Mouse (Mus musculus): ENCODE results near the gene Ehmt1. TPM values are rescaled to one million over a fixed set of nuclear protein-coding genes. Genes with fewer than 3 reads are reported as not detected.

Gene Ehmt1
- 54.0 and 59.0 TPM in 2 replicates for polyA plus RNA-seq (2015; fragmentation: Nextera tagmentation; extraction: Ambion mirVana)

DNA sequence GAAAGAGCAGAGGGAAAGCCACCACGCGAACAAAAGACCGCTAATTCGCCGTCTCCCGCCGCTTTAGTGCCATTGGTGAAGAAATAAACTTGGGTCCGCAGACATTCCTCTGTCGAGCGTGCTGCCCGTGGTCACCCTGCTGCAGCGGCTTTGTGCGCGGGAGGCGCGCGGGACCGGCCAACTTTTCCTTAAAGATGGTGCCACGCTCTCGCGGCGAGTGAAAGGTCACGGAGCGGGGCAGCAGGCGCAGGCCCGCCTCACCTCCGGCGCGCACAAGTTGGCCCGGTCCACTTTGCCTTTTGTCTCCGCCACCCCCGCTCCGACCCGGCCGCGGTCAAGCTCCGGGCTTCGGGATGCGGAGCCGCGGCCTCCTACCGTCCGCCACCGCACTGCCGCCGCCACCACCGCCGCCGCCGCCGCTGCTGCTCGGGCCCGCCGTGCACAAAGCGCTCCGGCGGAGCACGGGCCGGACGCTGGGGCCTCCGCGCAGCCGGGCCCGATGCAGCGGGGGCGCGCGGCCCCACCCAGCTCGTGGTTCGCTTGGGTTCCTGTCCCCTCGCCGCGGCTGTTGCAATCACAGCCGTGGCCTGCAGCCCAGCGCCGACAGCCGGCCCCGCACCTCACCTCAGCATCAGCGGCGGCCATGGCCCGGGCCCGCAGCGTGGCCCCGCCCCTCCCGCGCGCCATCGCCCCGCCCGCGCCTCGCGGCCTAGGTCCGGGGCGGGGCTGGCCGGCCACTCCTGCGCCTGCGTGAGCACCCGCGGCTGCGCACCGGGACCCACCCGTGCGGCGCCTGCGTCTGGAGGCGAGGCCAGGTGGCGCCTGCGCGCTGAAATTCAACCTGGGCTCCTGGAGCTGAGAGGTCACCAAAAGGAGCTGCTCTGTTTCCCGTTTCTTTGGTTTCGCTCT is at the start of gene Ehmt1:
TSS of gene Ehmt1 (minus strand) at position 685 of the 909 bp plus-strand sequence.

DNA sequence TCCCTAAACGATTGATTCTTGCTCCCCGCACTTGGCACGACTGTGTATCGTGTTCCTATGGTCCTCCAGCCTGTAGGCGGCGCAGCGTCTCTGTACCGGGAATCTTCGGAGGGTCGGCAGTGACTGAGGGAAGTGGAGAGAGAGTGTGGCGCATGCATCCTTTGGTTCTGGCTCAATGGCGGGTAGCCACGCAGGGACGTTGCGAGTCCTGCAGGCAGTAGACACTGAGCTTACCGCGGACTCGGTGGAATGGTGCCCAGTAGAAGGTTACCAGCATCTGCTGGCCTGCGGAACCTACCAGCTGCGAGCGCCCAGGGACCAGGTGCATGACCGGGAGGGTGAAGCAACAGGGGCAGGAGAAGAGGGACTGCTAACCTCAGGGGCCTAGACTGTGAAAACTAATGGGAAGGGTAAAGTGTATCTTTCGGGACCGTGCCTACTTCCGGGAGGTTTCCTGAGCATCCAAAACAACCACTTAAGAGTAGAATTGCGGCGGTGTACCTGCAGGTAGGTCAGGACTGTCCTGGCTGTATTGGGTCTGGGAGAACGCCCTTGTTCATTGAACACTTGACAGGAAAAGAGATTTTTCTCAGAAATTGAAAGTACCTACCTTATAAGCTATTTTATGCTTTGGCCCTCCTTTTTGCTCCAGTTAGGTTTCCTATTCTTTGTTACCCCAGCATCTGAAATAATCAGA is 43.0 kb upstream of the Ehmt1 start, which contains the start of gene Dph7:
TSS of gene Dph7 (plus strand) at position 97 of the 697 bp plus-strand sequence.

DNA sequence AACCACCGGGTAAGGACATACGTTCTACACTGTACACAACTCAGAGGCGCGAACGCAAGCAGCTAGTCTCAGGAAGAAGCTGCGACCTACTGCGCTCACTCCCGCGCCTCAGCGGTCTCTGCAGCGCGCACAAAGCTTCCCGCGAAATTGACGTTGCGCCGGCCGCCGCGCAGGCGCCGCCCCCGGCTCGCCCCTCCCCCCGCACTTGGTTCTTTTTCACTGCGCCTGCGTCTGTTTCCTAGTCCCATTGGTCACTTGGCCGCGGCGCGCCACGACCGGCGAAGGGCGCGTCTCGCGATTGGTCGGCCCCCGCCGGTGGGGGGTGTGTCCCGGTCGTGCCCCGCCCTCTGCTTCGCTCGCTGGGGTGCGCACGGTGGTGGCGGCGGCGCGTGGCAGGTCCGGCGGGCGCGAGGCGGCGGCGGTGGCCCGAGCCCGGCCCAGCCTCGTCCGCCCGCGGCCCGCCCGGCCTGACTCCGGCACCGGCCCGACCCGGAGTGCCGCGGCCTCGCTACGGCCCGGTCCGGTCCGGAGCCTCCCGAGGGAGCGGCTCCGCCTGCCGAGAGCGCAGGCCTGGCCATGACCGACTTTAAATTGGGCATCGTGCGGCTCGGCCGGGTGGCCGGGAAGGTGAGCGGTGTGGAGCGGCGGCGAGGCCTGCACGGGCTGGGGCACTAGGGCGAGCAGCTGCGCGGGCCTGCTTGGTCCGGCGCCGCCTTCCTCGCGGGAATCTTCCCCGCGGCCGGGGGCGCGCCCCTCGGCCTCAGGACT is 30.2 kb upstream of the Ehmt1 start, which contains the start of gene Zmynd19:
TSS of gene Zmynd19 (plus strand) at position 372 of the 768 bp plus-strand sequence.

DNA sequence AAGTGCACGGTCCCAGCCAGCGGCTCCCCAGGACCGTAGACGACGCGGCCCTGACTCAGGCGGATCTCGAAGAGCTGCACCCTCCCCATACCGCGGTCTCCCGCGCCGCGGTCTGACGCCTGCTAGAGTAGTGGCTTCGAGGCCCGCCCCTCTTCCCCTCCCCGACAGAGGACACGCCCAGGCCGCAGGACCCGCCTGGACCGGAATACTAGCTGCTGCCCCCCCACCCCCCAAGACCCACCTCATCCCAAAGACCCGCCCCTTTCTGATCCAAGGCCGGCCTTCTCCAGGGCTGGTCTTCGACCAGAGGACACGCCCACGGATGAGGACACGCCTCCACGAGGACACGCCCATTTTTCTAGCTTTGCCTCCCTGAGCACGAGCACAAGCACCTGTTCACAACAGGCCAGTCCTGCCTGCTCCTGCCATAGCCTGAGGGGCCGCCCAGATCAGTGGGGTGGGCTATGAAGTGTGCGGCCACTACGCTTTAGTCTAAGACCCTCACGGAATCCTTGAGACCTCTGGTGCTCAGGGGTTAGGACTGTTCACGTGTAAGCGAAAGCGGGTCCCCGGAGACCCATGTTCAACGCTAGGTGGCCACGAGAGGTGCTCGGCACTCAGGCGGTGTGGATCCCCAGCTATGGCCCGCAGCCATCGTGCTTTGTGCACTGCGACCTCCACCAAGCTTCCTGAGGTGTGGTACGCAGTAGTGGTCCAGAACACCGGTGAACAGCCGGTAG is 15.8 kb upstream of the Ehmt1 start, which contains the start of gene Arrdc1:
TSS of gene Arrdc1 (minus strand) at position 196 of the 740 bp plus-strand sequence.

DNA sequence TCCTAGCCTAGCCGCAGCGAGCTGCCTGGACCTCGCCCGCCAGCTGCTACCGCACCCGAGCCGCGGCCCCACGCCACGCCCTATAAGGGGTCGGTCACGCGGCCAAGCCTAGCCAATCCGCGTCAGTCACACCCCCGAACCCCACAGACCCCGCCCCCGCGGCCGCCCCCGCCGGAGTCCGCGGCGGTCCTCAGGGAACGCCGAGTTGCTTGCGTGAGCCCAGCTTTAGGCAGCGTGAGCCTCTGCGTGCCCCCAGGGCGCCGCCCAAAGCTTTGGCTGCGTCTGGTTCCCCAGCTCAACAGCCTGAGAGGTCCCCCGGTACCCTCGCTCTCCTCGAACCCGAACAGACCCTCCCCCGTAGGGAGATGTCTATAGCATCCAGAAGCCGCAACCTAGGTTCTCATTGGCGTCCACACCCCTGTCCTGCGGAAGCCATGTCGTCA is 156.3 kb downstream of the Ehmt1 start, which contains the start of gene Cacna1b:
TSS of gene Cacna1b (minus strand) at position 38 of the 443 bp plus-strand sequence.

Small RNA genes lying within 50 kb of the gene (microRNA-seq; reads per million reads assigned to microRNA genes)
- gene Gm22875, result not detected

Other genes starting within 250 kb of the Ehmt1 start
- 12.8 and 15.5 TPM in 2 replicates for gene Cacna1b, start 156.5 kb downstream of the Ehmt1 start, polyA plus RNA-seq (2015; fragmentation: Nextera tagmentation; extraction: Ambion mirVana)
- gene Arrdc1, start 15.6 kb upstream of the Ehmt1 start, polyA plus RNA-seq (2015; fragmentation: Nextera tagmentation; extraction: Ambion mirVana), result 45.2 and 47.6 TPM in 2 replicates
- gene Zmynd19, start 30.2 kb upstream of the Ehmt1 start, polyA plus RNA-seq (2015; fragmentation: Nextera tagmentation; extraction: Ambion mirVana), result 23.2 and 24.4 TPM in 2 replicates
- gene Dph7, start 42.8 kb upstream of the Ehmt1 start, polyA plus RNA-seq (2015; fragmentation: Nextera tagmentation; extraction: Ambion mirVana), result 32.5 and 32.9 TPM in 2 replicates
- gene Mrpl41, start 55.5 kb upstream of the Ehmt1 start, polyA plus RNA-seq (2015; fragmentation: Nextera tagmentation; extraction: Ambion mirVana), result 215 and 225 TPM in 2 replicates
- 3.8 and 4.0 TPM in 2 replicates for gene Pnpla7, start 56.4 kb upstream of the Ehmt1 start, polyA plus RNA-seq (2015; fragmentation: Nextera tagmentation; extraction: Ambion mirVana)
- 160 and 185 TPM in 2 replicates for gene Nsmf, start 134.7 kb upstream of the Ehmt1 start, polyA plus RNA-seq (2015; fragmentation: Nextera tagmentation; extraction: Ambion mirVana)
- not detected in 2 replicates for gene Entpd8, start 160.7 kb upstream of the Ehmt1 start, polyA plus RNA-seq (2015; fragmentation: Nextera tagmentation; extraction: Ambion mirVana)
- gene Noxa1, start 175.5 kb upstream of the Ehmt1 start, polyA plus RNA-seq (2015; fragmentation: Nextera tagmentation; extraction: Ambion mirVana), result not detected in 2 replicates